Mouse (Mus musculus) hindbrain, embryonic 14.5 days (tissue): ENCODE results near the gene Olfr676. TPM values are rescaled to one million over a fixed set of nuclear protein-coding genes. Genes with fewer than 3 reads are reported as not detected.

Experiments used
- polyA plus RNA-seq: library from polyadenylated mRNA; unstranded; fragments of >200 nt; fragmentation: Nextera tagmentation; extraction: Ambion mirVana; gene quantifications from 2 replicates; pipeline ENCODE4 v1.2.1, GENCODE M21; 2014

Olfr676 gene
- polyA plus RNA-seq, 1 experiment from 2014 or later, result not detected

Other genes starting within 250 kb of the Olfr676 start
- not detected in 2 replicates for gene Usp17lb, start 190.1 kb upstream of the Olfr676 start, polyA plus RNA-seq
- not detected in 2 replicates for gene Usp17la, start 175.7 kb upstream of the Olfr676 start, polyA plus RNA-seq
- not detected in 2 replicates for gene Olfr665, start 154.7 kb upstream of the Olfr676 start, polyA plus RNA-seq
- gene Olfr666, start 136.7 kb upstream of the Olfr676 start, polyA plus RNA-seq, result not detected in 2 replicates
- gene Olfr667, start 111.2 kb upstream of the Olfr676 start, polyA plus RNA-seq, result not detected in 2 replicates
- gene Olfr668, start 104.6 kb upstream of the Olfr676 start, polyA plus RNA-seq, result not detected in 2 replicates
- gene Olfr669, start 98.5 kb upstream of the Olfr676 start, polyA plus RNA-seq, result not detected in 2 replicates
- gene Olfr670, start 70.1 kb upstream of the Olfr676 start, polyA plus RNA-seq, result not detected in 2 replicates
- gene Olfr671, start 53.6 kb upstream of the Olfr676 start, polyA plus RNA-seq, result not detected in 2 replicates
- not detected in 2 replicates for gene Olfr672, start 30.7 kb upstream of the Olfr676 start, polyA plus RNA-seq
- gene Olfr675, start 4.2 kb upstream of the Olfr676 start, polyA plus RNA-seq, result not detected in 2 replicates
- not detected in 2 replicates for gene Olfr677, start 18.7 kb downstream of the Olfr676 start, polyA plus RNA-seq
- gene Olfr678, start 31.8 kb downstream of the Olfr676 start, polyA plus RNA-seq, result not detected in 2 replicates
- gene Olfr679, start 48.5 kb downstream of the Olfr676 start, polyA plus RNA-seq, result not detected in 2 replicates
- not detected in 2 replicates for gene Olfr680-ps1, start 60.1 kb downstream of the Olfr676 start, polyA plus RNA-seq
- not detected in 2 replicates for gene Olfr681, start 84.1 kb downstream of the Olfr676 start, polyA plus RNA-seq
- not detected in 2 replicates for gene Olfr683, start 114.3 kb downstream of the Olfr676 start, polyA plus RNA-seq
- not detected in 2 replicates for gene Olfr684, start 131.0 kb downstream of the Olfr676 start, polyA plus RNA-seq
- gene Olfr685, start 153.3 kb downstream of the Olfr676 start, polyA plus RNA-seq, result not detected in 2 replicates
- not detected in 2 replicates for gene Olfr686, start 174.8 kb downstream of the Olfr676 start, polyA plus RNA-seq